Mouse (Mus musculus) MEL (cell line): ENCODE measurements at regions not wholly inside any gene's neighbourhood (a gene's known extent, or its start where the extent isn't known, plus 50 kb on each side); places are given as distances from the start of the nearest gene placed in this dataset.

Source experiments
- CHD2 ChIP-seq: IDR thresholded peaks from 2 replicates; pipeline ENCODE4 v1.6.1; 2011; ENCODE audit warnings: low read length, improper control_type of control experiment
- CTCF ChIP-seq, 3 experiments: IDR thresholded peaks in 2 of 3; conservative IDR thresholded peaks in 1 of 3; 2 replicates each; pipeline ENCODE4 v1.5.1; 2011 to 2012; ENCODE audit warnings: low read length in 3 of 3, low read depth in 2 of 3, mild to moderate bottlenecking in 2 of 3, improper control_type of control experiment in 1 of 3, inconsistent platforms in 1 of 3, mixed read lengths in 1 of 3, moderate library complexity in 1 of 3; ENCODE audit not compliant: control insufficient read depth in 1 of 3, insufficient read depth in 1 of 3, poor library complexity in 1 of 3, severe bottlenecking in 1 of 3
- E2F4 ChIP-seq: IDR thresholded peaks from 2 replicates; pipeline ENCODE4 v1.6.1; 2011; ENCODE audit warnings: low read depth, low read length, improper control_type of control experiment, borderline replicate concordance
- MEF2A ChIP-seq: IDR thresholded peaks from 2 replicates; pipeline ENCODE4 v1.6.1; 2014; ENCODE audit warnings: low read depth, mild to moderate bottlenecking, inconsistent platforms, low read length, improper control_type of control experiment; ENCODE audit not compliant: poor library complexity, insufficient replicate concordance, severe bottlenecking; ENCODE audit errors: extremely low read depth
- POLR2A ChIP-seq, 2 experiments: IDR thresholded peaks; 2 replicates each; pipeline ENCODE4 v1.6.1; 2011 to 2012; ENCODE audit warnings: low read length in 2 of 2, mild to moderate bottlenecking in 2 of 2, control low read depth in 1 of 2, improper control_type of control experiment in 1 of 2, low read depth in 1 of 2, moderate library complexity in 1 of 2; ENCODE audit not compliant: control insufficient read depth in 1 of 2, insufficient read depth in 1 of 2, poor library complexity in 1 of 2
- POLR2AphosphoS5 ChIP-seq: IDR thresholded peaks from 2 replicates; pipeline ENCODE4 v1.6.1; 2012; ENCODE audit warnings: low read depth, borderline replicate concordance, mild to moderate bottlenecking, inconsistent platforms, low read length, moderate library complexity, mixed read lengths
- SMC3 ChIP-seq: IDR thresholded peaks from 2 replicates; pipeline ENCODE4 v1.6.1; 2011; ENCODE audit warnings: low read depth, low read length, improper control_type of control experiment
- TAL1 ChIP-seq: IDR thresholded peaks from 2 replicates; pipeline ENCODE4 v1.6.1; 2012; ENCODE audit warnings: mild to moderate bottlenecking, inconsistent platforms, low read length, moderate library complexity, mixed read lengths
- TBP ChIP-seq: IDR thresholded peaks from 2 replicates; pipeline ENCODE4 v1.8.0; 2011; ENCODE audit warnings: low read depth, low read length, improper control_type of control experiment
- TCF12 ChIP-seq: IDR thresholded peaks from 2 replicates; pipeline ENCODE4 v1.6.1; 2014; ENCODE audit warnings: low read depth, mild to moderate bottlenecking, inconsistent platforms, low read length, improper control_type of control experiment, moderate library complexity
- UBTF ChIP-seq: IDR thresholded peaks from 2 replicates; pipeline ENCODE4 v1.6.1; 2012; ENCODE audit warnings: low read depth, mild to moderate bottlenecking, inconsistent platforms, low read length, improper control_type of control experiment, moderate library complexity, borderline replicate concordance; ENCODE audit not compliant: insufficient read depth
- ZC3H11A ChIP-seq: IDR thresholded peaks from 2 replicates; pipeline ENCODE4 v1.6.1; 2012; ENCODE audit warnings: low read depth, mild to moderate bottlenecking, inconsistent platforms, low read length, improper control_type of control experiment

GRCm38 (mm10) chr17:79975997-79976443 is 80.1 kb upstream of the Atl2 start:
- no peak for TF ChIP-seq CTCF (IDR thresholded peaks at IDR 0.05 in 2 of 3, conservative IDR thresholded peaks at IDR 0.05 in 1 of 3; ENCODE audit: control insufficient read depth in 1 of 3, insufficient read depth in 1 of 3, low read depth in 2 of 3, low read length in 3 of 3, poor library complexity in 1 of 3, severe bottlenecking in 1 of 3)
- peak; percentile 72 for TF ChIP-seq TBP
- no peak for TF ChIP-seq MEF2A
- TF ChIP-seq CHD2: no peak
- TF ChIP-seq E2F4: no peak
- peak in 1 of 2 experiments; percentile 54; a peak in 2 of 4 replicates for TF ChIP-seq POLR2A (IDR thresholded peaks at IDR 0.05; ENCODE audit: control insufficient read depth in 1 of 2, insufficient read depth in 1 of 2, low read depth in 1 of 2, low read length in 2 of 2, poor library complexity in 1 of 2)
- no peak for TF ChIP-seq POLR2AphosphoS5
- no peak for TF ChIP-seq TAL1
- no peak for TF ChIP-seq SMC3
- TF ChIP-seq TCF12: no peak
- TF ChIP-seq ZC3H11A: no peak
- no peak for TF ChIP-seq UBTF
